Mouse (Mus musculus): ENCODE measurements at regions not wholly inside any gene's neighbourhood (a gene's known extent, or its start where the extent isn't known, plus 50 kb on each side); places are given as distances from the start of the nearest gene placed in this dataset.
A peak's percentile ranks its signal among the peaks of the same experiment; 100 is the strongest.

- no peak for DNase-seq (ENCODE audit: low read depth, low spot score)
Observed at GRCm38 (mm10) chr12:62881202-62881601, 1358.3 kb downstream of the Lrfn5 start.

GRCm38 (mm10) chr12:62892851-62893632, 1370.1 kb downstream of the Lrfn5 start:
- peak; percentile 7 for DNase-seq (ENCODE audit: low read depth, low spot score)

Data from WW6 (cell line).